Mouse (Mus musculus): Measurements from ENCODE around the gene Piwil4. TPM values are rescaled to one million over a fixed set of nuclear protein-coding genes. Genes with fewer than 3 reads are reported as not detected.
A peak's percentile ranks its signal among the peaks of the same experiment; 100 is the strongest.

The Piwil4 gene
- total RNA-seq (2014; rRNA removed) (0.36 and 0.42 TPM in 2 replicates), polyA plus RNA-seq (2015; fragmentation: Nextera tagmentation; extraction: Ambion mirVana) (0.48 and 0.66 TPM in 2 replicates)

DNA sequence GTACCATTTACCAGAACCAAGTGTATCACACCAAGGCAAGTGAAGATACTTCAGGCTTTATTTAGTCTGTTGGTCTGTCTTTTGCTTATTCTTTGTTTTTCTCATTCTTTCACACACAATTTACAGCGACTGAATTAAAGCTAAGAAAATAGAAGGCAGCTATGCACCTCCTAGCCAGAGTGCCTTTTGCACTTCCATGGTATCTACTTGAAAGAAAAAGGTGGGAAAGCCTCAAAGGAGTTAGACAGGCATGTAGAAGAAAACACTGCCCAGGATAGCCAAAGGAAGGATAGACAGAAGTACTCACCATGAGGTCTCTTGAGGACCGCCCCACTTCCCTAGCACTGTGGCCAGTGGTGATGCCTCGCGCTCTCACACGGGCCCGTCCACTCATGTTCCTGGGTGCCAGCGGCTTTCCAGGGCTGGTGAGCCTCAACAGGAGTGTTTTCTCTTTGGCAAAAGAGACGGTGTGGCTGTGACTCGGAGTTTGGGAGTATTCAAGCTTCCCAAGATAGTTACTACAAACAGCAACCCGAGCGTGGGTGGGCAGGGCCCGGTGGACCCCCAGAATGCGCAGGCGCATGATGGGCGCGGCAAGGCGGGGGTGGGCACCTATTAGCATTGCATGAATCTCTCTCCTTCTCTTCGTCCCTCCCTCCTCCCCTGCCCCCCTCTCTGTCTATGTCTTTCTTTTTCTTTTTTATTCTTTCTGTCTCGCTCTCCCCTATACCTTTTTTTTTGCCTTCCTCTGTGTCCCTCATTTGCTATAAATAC is at the start of gene Piwil4:
Piwil4 (minus strand) TSS at position 583 of the 774 bp plus-strand sequence.
- H3K4me1 ChIP-seq (ENCODE audit: insufficient read depth, low read length), result no peaks in the 10 kb centered on the region
- H3K4me3 ChIP-seq (ENCODE audit: low read length), result no peak within 1 kb of the TSS
- DNase-seq (ENCODE audit: low spot score), result no peak
- H3K9me3 ChIP-seq (ENCODE audit: low read length), result no peaks in the 10 kb centered on the region
- H3K4me2 ChIP-seq (ENCODE audit: low read depth, low read length), result no peak within 1 kb of the TSS
- ATAC-seq, result no peak
- no peak within 1 kb of the TSS for H3K27ac ChIP-seq
- WGBS, result 88% methylated on average over 19 of the region's 19 CpGs
- H3K36me3 ChIP-seq (ENCODE audit: insufficient read depth, low read length), result no peaks in the 10 kb centered on the region
- TF ChIP-seq CTCF (IDR thresholded peaks at IDR 0.05; ENCODE audit: low read depth), result no peak
- H3K27me3 ChIP-seq (ENCODE audit: insufficient read depth, low read length), result no peaks in the 10 kb centered on the region
- H3K9ac ChIP-seq (replicated peaks; ENCODE audit: low read length), result no peak within 1 kb of the TSS

- H3K9me3 ChIP-seq (ENCODE audit: low read length), result no peaks in the 10 kb centered on the region
- ATAC-seq, result no peak
- TF ChIP-seq CTCF (IDR thresholded peaks at IDR 0.05; ENCODE audit: low read depth), result no peak
- no peak overlapping the region for H3K4me3 ChIP-seq (ENCODE audit: low read length)
- no peaks in the 10 kb centered on the region for H3K27me3 ChIP-seq (ENCODE audit: insufficient read depth, low read length)
- WGBS, result 91% methylated on average over 6 of the region's 6 CpGs
- no peak overlapping the region for H3K27ac ChIP-seq
- H3K36me3 ChIP-seq (ENCODE audit: insufficient read depth, low read length), result peaks cover 16% of the 10 kb centered on the region
- no peak overlapping the region for H3K9ac ChIP-seq (replicated peaks; ENCODE audit: low read length)
- peaks cover 3% of the 10 kb centered on the region; the same call in 1 of the 2 replicates for H3K4me1 ChIP-seq (ENCODE audit: insufficient read depth, low read length)
- H3K4me2 ChIP-seq (ENCODE audit: low read depth, low read length), result no peak overlapping the region
- DNase-seq (ENCODE audit: low spot score), result no peak
Measured at GRCm38 (mm10) chr9:14787356-14787755, 46.8 kb upstream of the Piwil4 start.

GRCm38 (mm10) chr9:14784039-14785002 is 43.8 kb upstream of the Piwil4 start, which contains the start of the genes Mre11a and Ankrd49:
Gene Mre11a, plus strand, starts transcription at chr9:14784654.
Gene Ankrd49, minus strand, starts transcription at chr9:14784856.
- no peak for TF ChIP-seq CTCF (IDR thresholded peaks at IDR 0.05; ENCODE audit: low read depth)
- peak within 1 kb of the TSS; percentile 93 for H3K4me2 ChIP-seq (ENCODE audit: low read depth, low read length)
- under 1% methylated on average over 61 of the region's 62 CpGs for WGBS
- H3K9me3 ChIP-seq (ENCODE audit: low read length), result no peaks in the 10 kb centered on the region
- DNase-seq (ENCODE audit: low spot score) (peak; percentile 98), ATAC-seq (peak; percentile 100)
- H3K4me3 ChIP-seq (ENCODE audit: low read length), result peak within 1 kb of the TSS; percentile 83
- peak within 1 kb of the TSS; percentile 94 for H3K27ac ChIP-seq
- H3K4me1 ChIP-seq (ENCODE audit: insufficient read depth, low read length), result peaks cover 3% of the 10 kb centered on the region; the same call in 1 of the 2 replicates
- peaks cover 16% of the 10 kb centered on the region; the same call in 1 of the 2 replicates for H3K36me3 ChIP-seq (ENCODE audit: insufficient read depth, low read length)
- no peaks in the 10 kb centered on the region for H3K27me3 ChIP-seq (ENCODE audit: insufficient read depth, low read length)
- peak within 1 kb of the TSS; percentile 83 for H3K9ac ChIP-seq (replicated peaks; ENCODE audit: low read length)

DNA sequence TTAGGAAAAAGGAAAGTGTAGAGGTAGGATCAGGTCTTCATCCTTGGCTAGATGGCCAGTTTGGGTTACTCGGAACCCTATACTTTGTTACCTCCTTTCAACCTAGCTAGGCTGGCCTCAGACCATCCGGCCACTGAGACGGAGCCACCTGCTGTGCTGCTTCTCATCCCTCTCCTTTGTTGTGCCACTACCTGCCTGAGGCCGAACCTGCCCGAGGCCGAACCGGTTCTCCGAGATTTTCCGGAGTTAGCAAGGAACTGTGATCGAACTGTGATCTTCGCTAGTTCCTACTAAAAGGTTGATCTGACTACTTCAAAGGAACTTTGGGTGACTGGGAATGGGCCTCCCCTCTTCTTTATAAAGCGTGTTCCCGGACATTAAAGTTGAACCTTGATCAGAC is 37.8 kb upstream of the Piwil4 start:
- Histone ChIP-seq H3K27me3 (ENCODE audit: insufficient read depth, low read length) (no peaks in the 10 kb centered on the region), H3K9me3 (ENCODE audit: low read length) (no peaks in the 10 kb centered on the region), H3K4me3 (ENCODE audit: low read length) (no peak overlapping the region), H3K9ac (replicated peaks; ENCODE audit: low read length) (no peak overlapping the region), H3K4me1 (ENCODE audit: insufficient read depth, low read length) (no peaks in the 10 kb centered on the region), H3K4me2 (ENCODE audit: low read depth, low read length) (no peak overlapping the region), H3K36me3 (ENCODE audit: insufficient read depth, low read length) (peaks cover 4% of the 10 kb centered on the region; the same call in 1 of the 2 replicates), H3K27ac (no peak overlapping the region)
- WGBS, result 41% methylated on average over 13 of the region's 13 CpGs
- DNase-seq (ENCODE audit: low spot score), result no peak
- no peak for TF ChIP-seq CTCF (IDR thresholded peaks at IDR 0.05; ENCODE audit: low read depth)
- ATAC-seq, result no peak

DNA sequence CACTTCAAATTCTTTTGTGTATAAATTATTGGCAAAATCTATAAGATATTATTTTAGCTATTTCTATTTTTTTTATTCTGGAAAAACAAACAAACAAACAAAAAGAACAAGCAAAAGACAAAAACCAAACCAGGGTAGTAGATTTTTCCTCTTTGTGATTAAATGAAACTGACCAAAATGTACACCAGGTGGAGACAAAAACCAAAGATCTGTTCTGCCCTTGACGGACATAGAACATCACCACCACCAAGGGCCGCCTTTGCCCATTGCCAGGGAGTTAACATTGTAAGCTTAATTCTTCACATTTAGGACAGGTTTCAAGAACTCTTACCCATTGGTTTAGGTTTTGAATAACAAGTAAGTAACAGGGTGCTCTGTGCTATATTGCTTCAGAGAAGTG is 33.3 kb upstream of the Piwil4 start:
- TF ChIP-seq CTCF (IDR thresholded peaks at IDR 0.05; ENCODE audit: low read depth), result peak; percentile 58
- Histone ChIP-seq H3K9ac (replicated peaks; ENCODE audit: low read length) (no peak overlapping the region), H3K9me3 (ENCODE audit: low read length) (no peaks in the 10 kb centered on the region), H3K27ac (no peak overlapping the region), H3K36me3 (ENCODE audit: insufficient read depth, low read length) (no peaks in the 10 kb centered on the region), H3K4me3 (ENCODE audit: low read length) (no peak overlapping the region), H3K27me3 (ENCODE audit: insufficient read depth, low read length) (no peaks in the 10 kb centered on the region), H3K4me2 (ENCODE audit: low read depth, low read length) (no peak overlapping the region), H3K4me1 (ENCODE audit: insufficient read depth, low read length) (peaks cover 3% of the 10 kb centered on the region; the same call in 1 of the 2 replicates)
- whole genome bisulfite sequencing, result 44% methylated on average over 2 of the region's 2 CpGs
- ATAC-seq (no peak), DNase-seq (ENCODE audit: low spot score) (peak; percentile 47)

- Histone ChIP-seq H3K36me3 (ENCODE audit: insufficient read depth, low read length) (no peaks in the 10 kb centered on the region), H3K9ac (replicated peaks; ENCODE audit: low read length) (no peak overlapping the region), H3K27ac (no peak overlapping the region), H3K27me3 (ENCODE audit: insufficient read depth, low read length) (no peaks in the 10 kb centered on the region), H3K4me2 (ENCODE audit: low read depth, low read length) (no peak overlapping the region), H3K9me3 (ENCODE audit: low read length) (no peaks in the 10 kb centered on the region), H3K4me3 (ENCODE audit: low read length) (no peak overlapping the region), H3K4me1 (ENCODE audit: insufficient read depth, low read length) (peaks cover 3% of the 10 kb centered on the region; the same call in 1 of the 2 replicates)
- 88% methylated on average over 2 of the region's 2 CpGs for WGBS
- no peak for DNase-seq (ENCODE audit: low spot score)
- no peak for ATAC-seq
- TF ChIP-seq CTCF (IDR thresholded peaks at IDR 0.05; ENCODE audit: low read depth), result no peak
Measured at GRCm38 (mm10) chr9:14772074-14772473, 31.5 kb upstream of the Piwil4 start.
